Mouse (Mus musculus) cerebellum, adult 2 months (tissue): ENCODE data around the gene Ptpn14.

Source experiments
- CTCF ChIP-seq: fragments of 200-500 bp; IDR thresholded peaks from 2 replicates; pipeline ENCODE4 v1.5.1; 2011; ENCODE audit warnings: low read depth, mild to moderate bottlenecking, control low read depth, low read length, moderate library complexity, borderline replicate concordance; ENCODE audit not compliant: insufficient read depth
- POLR2A ChIP-seq: fragments of 200-500 bp; IDR thresholded peaks from 2 replicates; pipeline ENCODE4 v1.6.1; 2011; ENCODE audit warnings: low read length, control low read depth, borderline replicate concordance; ENCODE audit not compliant: insufficient read depth

GRCm38 (mm10) chr1:189870539-189870938 lies 142.5 kb downstream of the Ptpn14 start:
- TF ChIP-seq CTCF (peak; percentile 28; the same call in 1 of the 2 replicates), POLR2A (no peak)
